Mouse (Mus musculus): ENCODE measurements at regions not wholly inside any gene's neighbourhood (a gene's known extent, or its start where the extent isn't known, plus 50 kb on each side); places are given as distances from the start of the nearest gene placed in this dataset.
A peak's percentile ranks its signal among the peaks of the same experiment; 100 is the strongest.

DNA sequence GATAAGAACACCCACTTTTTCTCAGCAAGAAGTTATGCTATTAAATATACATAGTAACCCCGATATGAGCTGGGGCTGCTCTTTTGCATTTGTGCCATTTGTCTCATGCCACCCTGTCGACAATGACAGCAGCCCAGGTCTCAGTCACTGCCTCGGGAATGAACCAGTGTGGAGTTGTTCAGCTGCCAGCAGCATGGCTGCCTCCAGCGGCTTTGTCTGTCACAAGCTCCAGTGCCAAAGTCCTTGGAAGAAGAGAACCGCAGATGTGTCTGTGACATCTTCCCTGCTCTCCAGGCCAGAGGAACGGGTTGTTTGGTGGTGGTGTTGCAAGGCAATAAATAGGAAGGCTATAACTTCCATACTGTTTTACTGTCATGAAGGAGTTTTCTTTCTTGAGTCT, 130.7 kb downstream of the Cep170 start:
- DNase-seq (ENCODE audit: low spot score in 2 of 2): no peak

DNA sequence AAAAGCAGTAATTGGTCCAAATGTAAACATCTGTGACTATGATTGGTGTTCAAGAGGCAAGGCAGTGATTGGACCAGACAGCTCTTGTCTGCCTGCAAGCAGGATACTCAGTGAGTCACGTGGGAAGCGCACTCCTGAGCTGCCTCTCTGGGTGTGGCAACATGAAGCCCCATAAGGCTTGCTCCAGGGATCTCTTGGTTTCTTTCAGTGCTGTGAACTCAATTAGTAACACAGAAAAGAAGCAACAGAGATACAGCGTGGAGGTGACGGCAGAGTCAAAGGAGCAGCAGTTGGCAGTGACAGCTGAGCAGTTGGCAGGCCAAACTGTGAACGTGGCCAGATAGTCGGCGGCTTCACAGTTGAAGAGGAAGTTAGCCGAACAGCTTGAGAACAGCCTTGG, 131.9 kb downstream of the Cep170 start:
- DNase-seq (ENCODE audit: low spot score in 2 of 2): no peak

GRCm38 (mm10) chr1:176675184-176675583, 138.7 kb downstream of the Cep170 start:
- DNase-seq (ENCODE audit: low spot score in 2 of 2): no peak

DNA sequence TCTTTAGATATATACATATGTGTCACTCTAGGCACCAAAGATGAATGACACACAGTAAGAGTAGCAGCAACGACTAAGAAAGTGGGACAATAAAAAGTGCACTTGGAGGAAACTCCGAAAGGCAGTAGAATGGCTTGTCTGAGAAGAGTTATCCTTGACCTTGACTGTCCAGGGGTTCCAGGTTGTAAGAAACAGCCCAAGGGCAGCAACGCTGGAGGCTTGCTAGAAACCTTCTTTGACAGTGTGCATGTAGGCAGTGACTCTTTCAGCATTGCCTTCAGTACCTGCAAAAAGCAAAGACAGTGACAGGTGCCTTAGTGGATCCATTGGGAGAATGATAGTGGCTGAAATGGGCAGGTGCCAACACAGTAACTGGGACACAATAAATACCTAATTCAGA, 142.8 kb downstream of the Cep170 start:
- no peak for DNase-seq (ENCODE audit: low spot score in 2 of 2)

DNA sequence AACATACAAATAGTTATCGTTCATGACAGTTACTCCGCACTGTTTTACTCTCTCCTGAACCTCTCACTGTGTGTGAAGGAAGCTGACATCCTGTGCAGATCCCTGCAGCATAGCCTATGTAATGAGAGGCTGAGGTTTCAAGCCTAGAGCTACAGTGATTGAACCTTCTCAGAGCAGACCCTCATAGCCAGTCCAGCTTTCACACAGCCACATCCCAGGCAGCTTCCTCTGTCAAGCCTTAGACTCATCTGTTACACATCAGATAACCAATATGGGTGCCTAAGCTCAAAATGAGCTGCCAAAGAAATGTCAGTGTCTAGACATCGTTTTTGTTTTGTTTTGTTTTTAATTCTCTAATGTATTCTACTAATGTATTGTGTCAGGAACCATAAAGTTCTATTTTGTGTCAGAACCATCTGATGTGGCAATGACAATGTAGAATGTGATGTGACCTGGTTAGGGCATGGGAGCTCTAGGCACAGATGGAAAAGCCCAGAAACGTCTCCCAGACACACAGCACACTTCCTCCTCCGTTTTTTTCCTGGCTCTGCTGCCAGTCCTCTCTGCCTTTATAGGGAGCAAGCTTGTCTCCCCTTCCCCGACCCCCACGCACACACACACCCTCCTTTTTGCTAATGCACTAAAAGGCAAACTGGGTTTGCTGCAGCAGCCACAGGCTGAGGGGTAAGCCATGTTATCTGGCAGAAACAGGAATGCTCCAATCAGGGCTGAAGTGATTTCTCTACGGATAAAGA, 146.1 kb downstream of the Cep170 start:
- DNase-seq (ENCODE audit: low spot score in 2 of 2): no peak

DNA sequence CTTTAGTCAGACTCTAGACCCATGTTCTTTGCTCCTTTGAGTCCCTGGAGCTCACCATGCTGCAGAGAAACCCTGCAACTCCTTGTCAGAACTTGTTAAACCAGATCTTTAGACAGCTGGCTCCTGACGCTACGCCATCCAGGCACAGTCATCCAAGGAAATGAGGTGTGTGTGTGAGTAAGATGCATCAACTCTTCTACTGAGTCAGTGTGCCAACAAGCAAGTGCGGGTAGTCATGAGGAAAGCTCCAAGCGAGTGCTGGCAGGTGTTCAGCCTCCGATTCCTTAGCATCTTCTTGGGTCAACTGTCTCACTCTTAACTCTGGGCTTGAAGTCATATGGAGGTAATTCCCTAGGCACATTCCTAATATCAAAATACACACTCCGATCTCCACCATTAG, 153.6 kb downstream of the Cep170 start:
- DNase-seq (ENCODE audit: low spot score in 2 of 2): no peak

GRCm38 (mm10) chr1:176658639-176659038, 155.2 kb downstream of the Cep170 start:
- DNase-seq (ENCODE audit: low spot score in 2 of 2): no peak

DNA sequence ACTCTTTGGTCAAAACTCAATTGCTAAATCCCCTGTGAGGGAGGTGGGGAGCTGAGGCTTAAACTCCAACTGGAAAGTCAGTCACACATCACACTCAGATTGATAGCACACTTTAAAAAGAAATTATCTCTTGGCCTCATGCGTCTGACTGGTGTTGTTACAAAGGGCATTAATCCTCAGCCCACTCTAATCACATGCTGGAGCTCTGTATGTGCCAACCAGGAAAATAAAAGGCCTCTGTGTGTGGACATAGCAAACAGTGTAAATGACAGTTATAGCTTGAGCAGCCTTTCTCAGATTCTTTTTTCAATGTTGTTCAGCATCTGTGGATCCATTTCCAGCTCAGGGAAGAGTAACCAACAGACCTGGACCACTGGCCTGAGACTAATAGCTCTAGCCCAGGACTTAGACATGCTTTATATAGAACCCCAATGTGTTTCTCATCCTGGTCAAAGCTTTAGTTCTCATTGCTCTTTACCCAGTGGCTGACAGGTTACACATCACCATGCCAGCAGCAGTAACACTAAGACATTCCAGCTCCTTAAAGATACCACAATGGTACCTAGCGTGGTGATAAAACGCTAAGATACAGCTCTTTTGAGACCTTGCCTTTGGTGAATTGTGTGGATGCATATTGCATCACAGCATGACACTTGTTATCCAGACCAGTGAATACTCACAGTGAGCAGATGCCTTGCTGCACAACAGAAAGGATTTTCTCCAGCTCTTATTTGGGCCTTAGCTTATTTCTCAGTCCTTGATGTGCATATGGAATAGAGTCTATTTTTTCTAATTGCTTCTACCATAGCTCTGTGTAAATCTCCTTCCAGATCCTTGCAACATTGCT, 158.2 kb downstream of the Cep170 start:
- DNase-seq (ENCODE audit: low spot score in 2 of 2): no peak

- DNase-seq (ENCODE audit: low spot score in 2 of 2): no peak
Measured at GRCm38 (mm10) chr1:176644248-176644647, 169.6 kb downstream of the Cep170 start.

DNA sequence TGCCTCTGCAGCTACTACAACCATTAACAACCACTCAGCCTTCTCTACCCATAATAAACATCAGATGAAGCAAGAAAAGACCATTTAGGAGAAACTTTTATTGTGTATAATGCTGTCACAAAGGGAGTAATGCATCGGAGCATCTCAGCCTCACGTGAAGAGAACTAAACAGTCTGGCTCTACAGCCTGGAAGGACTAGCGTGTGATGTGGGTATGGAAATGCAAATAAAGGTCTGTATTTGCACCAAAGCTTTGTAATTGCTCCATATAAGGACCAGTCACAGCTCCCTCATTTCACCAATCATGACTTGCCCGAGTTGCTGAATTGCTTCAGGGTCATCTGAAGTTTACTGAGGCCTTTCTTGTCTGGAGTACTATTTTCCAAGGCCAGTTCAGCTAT, 190.7 kb downstream of the Cep170 start:
- no peak for DNase-seq (ENCODE audit: low spot score in 2 of 2)

GRCm38 (mm10) chr1:176622213-176622612, 191.7 kb downstream of the Cep170 start:
- DNase-seq (ENCODE audit: low spot score in 2 of 2): peak; percentile 14 to 16

DNA sequence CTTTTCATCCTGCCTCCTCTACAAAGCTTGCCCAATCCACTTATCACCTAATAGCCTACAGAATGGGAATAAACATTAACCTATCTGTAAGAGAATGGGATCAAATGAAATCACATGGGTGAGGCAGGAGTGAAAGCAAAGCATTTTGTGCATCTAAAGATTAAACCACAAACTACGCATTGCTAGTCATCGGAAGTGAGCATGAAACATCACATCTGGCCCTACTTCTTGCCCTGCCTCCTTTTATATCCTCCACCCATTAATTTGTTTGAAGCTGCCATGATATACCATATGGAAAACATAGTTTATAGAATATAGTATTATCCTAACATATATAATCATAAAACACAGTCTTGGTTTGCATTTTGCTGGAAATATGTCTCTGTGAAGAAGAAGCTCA, 192.6 kb downstream of the Cep170 start:
- no peak for DNase-seq (ENCODE audit: low spot score in 2 of 2)

DNA sequence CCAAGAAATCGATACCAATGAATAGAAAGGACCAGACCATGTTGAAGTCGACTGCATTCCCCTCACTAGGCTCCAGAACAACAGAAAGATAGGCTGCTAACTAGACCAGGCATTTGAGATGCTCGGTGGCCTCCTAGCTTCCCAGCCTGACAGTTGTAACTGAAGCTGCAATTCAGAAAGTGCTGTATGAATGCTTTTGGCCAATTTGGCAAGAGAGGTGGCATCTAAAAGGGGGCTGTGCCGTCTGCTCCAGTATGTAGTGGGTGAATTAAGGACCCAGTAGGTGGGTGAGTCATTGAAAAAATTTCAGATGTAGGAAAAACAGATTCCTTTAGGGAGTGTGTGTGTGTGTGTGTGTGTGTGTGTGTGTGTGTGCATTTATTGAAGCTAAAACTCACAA, 195.0 kb downstream of the Cep170 start:
- DNase-seq (ENCODE audit: low spot score in 2 of 2): peak; percentile 19 to 46

DNA sequence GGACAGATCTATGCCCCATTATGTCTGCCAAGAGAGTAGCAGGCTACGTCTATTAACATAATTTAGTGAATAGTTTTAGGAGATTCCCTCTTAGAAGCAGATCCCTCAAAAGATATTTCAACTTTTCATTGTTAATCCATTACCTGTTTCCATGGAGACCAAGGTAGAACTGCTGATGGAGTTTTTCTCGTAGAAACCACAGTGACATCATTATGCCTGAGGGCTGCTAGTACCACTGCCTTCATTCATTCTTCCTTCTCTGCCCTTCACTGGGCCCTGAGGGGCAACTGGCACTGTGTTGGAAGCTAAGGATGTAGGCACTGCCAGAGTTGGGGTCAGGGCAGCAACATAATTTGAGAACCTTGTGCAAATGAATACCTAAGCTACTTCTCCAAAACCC, 198.2 kb downstream of the Cep170 start:
- DNase-seq (ENCODE audit: low spot score in 2 of 2): no peak

- DNase-seq (ENCODE audit: low spot score in 2 of 2): no peak
Measured at GRCm38 (mm10) chr1:176594312-176594711, 219.6 kb downstream of the Cep170 start.

- no peak for DNase-seq (ENCODE audit: low spot score in 2 of 2)
Measured at GRCm38 (mm10) chr1:176588144-176588543, 225.7 kb downstream of the Cep170 start.

GRCm38 (mm10) chr1:176573703-176574102, 240.2 kb downstream of the Cep170 start:
- no peak for DNase-seq (ENCODE audit: low spot score in 2 of 2)

DNA sequence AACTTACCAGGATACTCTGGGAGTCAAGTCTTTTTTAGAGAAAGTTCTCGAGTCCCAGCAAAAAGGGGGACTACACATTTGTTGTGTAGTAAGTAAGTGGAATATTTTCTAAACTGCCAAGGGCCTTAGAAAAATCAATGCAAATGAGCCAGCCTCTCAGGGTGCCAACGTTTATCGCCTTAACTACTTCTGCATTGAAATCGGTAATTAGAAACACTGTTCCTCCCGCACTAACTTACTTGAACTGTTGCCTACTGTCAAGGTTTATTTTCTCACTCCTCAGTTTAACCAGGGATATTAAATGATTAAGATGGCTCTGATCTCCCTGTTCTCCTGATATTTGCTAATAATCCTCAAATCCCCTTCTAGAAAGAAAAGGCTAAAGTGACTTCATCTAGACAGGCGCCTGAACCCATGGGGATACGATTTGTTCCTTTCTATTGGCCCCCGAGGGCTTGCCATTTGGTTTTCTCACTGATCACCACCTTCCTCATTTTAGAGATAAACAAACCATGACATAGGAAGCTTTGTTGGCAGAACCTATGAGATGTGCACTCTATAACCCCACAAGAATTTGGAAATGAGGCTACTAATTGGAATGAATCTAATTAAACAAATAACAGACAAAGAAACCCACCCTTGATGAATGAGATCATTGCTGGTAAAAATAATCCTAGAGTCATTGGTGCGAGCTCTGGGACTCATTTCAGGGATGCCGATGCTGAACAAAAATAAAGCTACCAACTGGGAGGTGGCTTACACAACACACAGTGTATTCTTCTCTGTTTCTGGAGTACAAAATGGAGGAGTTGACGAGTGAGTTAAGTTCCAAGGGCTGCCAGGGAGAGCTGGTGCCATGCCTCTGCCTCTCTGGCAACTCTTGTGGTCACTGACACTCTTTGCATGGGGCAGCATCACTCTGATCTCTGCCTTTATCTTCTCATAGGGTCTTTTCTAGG, 255.1 kb downstream of the Cep170 start:
- DNase-seq (ENCODE audit: low spot score in 2 of 2): no peak

GRCm38 (mm10) chr1:176534417-176534816, 259.3 kb upstream of the Pld5 start:
- peak; percentile 5 to 10 for DNase-seq (ENCODE audit: low spot score in 2 of 2)

GRCm38 (mm10) chr1:176529037-176529436, 253.9 kb upstream of the Pld5 start:
- DNase-seq (ENCODE audit: low spot score in 2 of 2): no peak

DNA sequence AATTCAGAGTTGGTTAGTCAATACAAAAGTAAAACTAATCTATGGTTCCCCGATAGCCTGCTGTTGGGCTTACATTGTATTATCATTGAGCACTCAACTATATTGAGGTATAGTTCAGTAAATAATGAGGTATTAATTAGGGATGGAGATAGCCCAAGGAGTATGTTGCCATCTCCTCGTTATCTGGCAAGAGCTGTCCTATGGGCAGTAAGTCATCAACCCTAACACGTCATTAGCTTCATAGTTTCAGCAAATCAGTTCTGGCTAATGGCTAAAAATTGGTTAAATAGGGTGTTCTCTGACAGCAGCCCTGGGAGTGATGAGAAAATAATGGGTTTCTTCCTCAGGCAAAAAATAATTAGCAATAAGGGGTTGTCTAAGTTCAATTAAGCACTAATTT, 236.4 kb upstream of the Pld5 start:
- DNase-seq (ENCODE audit: low spot score in 2 of 2): no peak

DNA sequence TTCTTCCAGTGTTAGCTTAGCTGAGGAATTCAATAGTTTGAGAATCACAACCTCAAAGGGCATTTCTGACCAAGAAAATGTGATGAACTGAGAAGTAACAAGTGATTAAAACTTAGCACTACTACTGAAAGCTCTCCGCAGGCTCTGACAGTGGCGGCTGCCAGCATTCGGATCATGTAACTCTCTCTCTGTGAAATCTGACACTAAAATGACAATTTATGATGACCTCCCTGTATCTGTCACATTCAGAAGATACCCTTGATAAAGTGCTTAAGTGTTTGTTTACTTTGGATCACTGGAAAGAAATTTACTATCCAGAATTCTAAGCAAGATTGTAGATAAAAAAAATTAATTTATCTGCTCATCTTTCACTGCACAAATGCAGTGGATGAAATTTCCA, 230.3 kb upstream of the Pld5 start:
- DNase-seq (ENCODE audit: low spot score in 2 of 2): no peak

Data from right cerebral cortex, adult 2 months (tissue).